Mouse (Mus musculus): Measurements from ENCODE around the gene Cyp4x1. TPM values are rescaled to one million over a fixed set of nuclear protein-coding genes. Genes with fewer than 3 reads are reported as not detected.

Cyp4x1 gene
- total and polyA plus RNA-seq, 2 experiments from 2014 or later, result not detected

- peak overlapping the region; percentile 53 for H3K4me3 ChIP-seq (ENCODE audit: low read depth, low read length)
- peak overlapping the region; percentile 33; the same call in 1 of the 2 replicates for H3K9ac ChIP-seq (replicated peaks; ENCODE audit: low read depth, low read length)
- no peak for ATAC-seq (ENCODE audit: insufficient read depth, low read depth)
- no peaks in the 10 kb centered on the region for H3K36me3 ChIP-seq (replicated peaks; ENCODE audit: control insufficient read depth, insufficient read depth, low read length)
- peaks cover 33% of the 10 kb centered on the region; the same call in 1 of the 2 replicates for H3K27me3 ChIP-seq (ENCODE audit: control insufficient read depth, insufficient read depth, low read length)
- no peak for DNase-seq (ENCODE audit: low spot score)
- no peak for TF ChIP-seq EP300 (IDR thresholded peaks at IDR 0.05; ENCODE audit: low read depth)
- TF ChIP-seq CTCF (IDR thresholded peaks at IDR 0.05; ENCODE audit: low read depth), result no peak
- peaks cover 18% of the 10 kb centered on the region for H3K4me1 ChIP-seq (ENCODE audit: control insufficient read depth, insufficient read depth)
- no peak overlapping the region for H3K27ac ChIP-seq (ENCODE audit: low read depth)
- H3K9me3 ChIP-seq (replicated peaks; ENCODE audit: control insufficient read depth, low read length), result no peaks in the 10 kb centered on the region
- 11% methylated on average over 11 of the region's 11 CpGs for WGBS
- H3K4me2 ChIP-seq (ENCODE audit: low read depth, low read length), result peak overlapping the region; percentile 85
These were observed 37.5 kb downstream of the Cyp4x1 start for GRCm38 (mm10) chr4:115096435-115097145.

- WGBS, result 1% methylated on average over 31 of the region's 31 CpGs
- TF ChIP-seq CTCF (IDR thresholded peaks at IDR 0.05; ENCODE audit: low read depth), result no peak
- no peak for TF ChIP-seq EP300 (IDR thresholded peaks at IDR 0.05; ENCODE audit: low read depth)
- DNase-seq (ENCODE audit: low spot score), result no peak
- peaks cover 33% of the 10 kb centered on the region; the same call in 1 of the 2 replicates for H3K27me3 ChIP-seq (ENCODE audit: control insufficient read depth, insufficient read depth, low read length)
- H3K4me1 ChIP-seq (ENCODE audit: control insufficient read depth, insufficient read depth), result peaks cover 18% of the 10 kb centered on the region
- no peak overlapping the region for H3K27ac ChIP-seq (ENCODE audit: low read depth)
- no peaks in the 10 kb centered on the region for H3K9me3 ChIP-seq (replicated peaks; ENCODE audit: control insufficient read depth, low read length)
- no peaks in the 10 kb centered on the region for H3K36me3 ChIP-seq (replicated peaks; ENCODE audit: control insufficient read depth, insufficient read depth, low read length)
- peak; percentile 54; the same call in 1 of the 2 replicates for ATAC-seq (ENCODE audit: insufficient read depth, low read depth)
- peak overlapping the region; percentile 33 for H3K9ac ChIP-seq (replicated peaks; ENCODE audit: low read depth, low read length)
- peak overlapping the region; percentile 85 for H3K4me2 ChIP-seq (ENCODE audit: low read depth, low read length)
- peak overlapping the region; percentile 53 for H3K4me3 ChIP-seq (ENCODE audit: low read depth, low read length)
These were observed 38.2 kb downstream of the Cyp4x1 start for GRCm38 (mm10) chr4:115095671-115096434.

GRCm38 (mm10) chr4:115094056-115094455 is 40.0 kb downstream of the Cyp4x1 start:
- peaks cover 28% of the 10 kb centered on the region; the same call in 1 of the 2 replicates for H3K27me3 ChIP-seq (ENCODE audit: control insufficient read depth, insufficient read depth, low read length)

GRCm38 (mm10) chr4:115093331-115093864 is 40.7 kb downstream of the Cyp4x1 start:
- Histone ChIP-seq H3K4me3 (ENCODE audit: low read depth, low read length) (no peak overlapping the region), H3K36me3 (replicated peaks; ENCODE audit: control insufficient read depth, insufficient read depth, low read length) (no peaks in the 10 kb centered on the region), H3K9me3 (replicated peaks; ENCODE audit: control insufficient read depth, low read length) (no peaks in the 10 kb centered on the region), H3K4me2 (ENCODE audit: low read depth, low read length) (no peak overlapping the region), H3K4me1 (ENCODE audit: control insufficient read depth, insufficient read depth) (peaks cover 18% of the 10 kb centered on the region), H3K27me3 (ENCODE audit: control insufficient read depth, insufficient read depth, low read length) (peaks cover 30% of the 10 kb centered on the region; the same call in 1 of the 2 replicates), H3K9ac (replicated peaks; ENCODE audit: low read depth, low read length) (no peak overlapping the region), H3K27ac (ENCODE audit: low read depth) (no peak overlapping the region)
- WGBS, result 83% methylated on average over 4 of the region's 4 CpGs
- TF ChIP-seq EP300 (IDR thresholded peaks at IDR 0.05; ENCODE audit: low read depth) (no peak), CTCF (IDR thresholded peaks at IDR 0.05; ENCODE audit: low read depth) (no peak)
- ATAC-seq (ENCODE audit: insufficient read depth, low read depth) (no peak), DNase-seq (ENCODE audit: low spot score) (no peak)

More at GRCm38 (mm10) chr4:115094056-115094455, 40.0 kb downstream of the Cyp4x1 start:
- H3K36me3 ChIP-seq (replicated peaks; ENCODE audit: control insufficient read depth, insufficient read depth, low read length), result no peaks in the 10 kb centered on the region
- no peak for ATAC-seq (ENCODE audit: insufficient read depth, low read depth)
- no peak for DNase-seq (ENCODE audit: low spot score)
- H3K4me1 ChIP-seq (ENCODE audit: control insufficient read depth, insufficient read depth), result peaks cover 18% of the 10 kb centered on the region
- no peak for TF ChIP-seq CTCF (IDR thresholded peaks at IDR 0.05; ENCODE audit: low read depth)
- TF ChIP-seq EP300 (IDR thresholded peaks at IDR 0.05; ENCODE audit: low read depth), result no peak
- H3K4me2 ChIP-seq (ENCODE audit: low read depth, low read length), result no peak overlapping the region
- H3K27ac ChIP-seq (ENCODE audit: low read depth), result no peak overlapping the region
- H3K9me3 ChIP-seq (replicated peaks; ENCODE audit: control insufficient read depth, low read length), result no peaks in the 10 kb centered on the region
- H3K9ac ChIP-seq (replicated peaks; ENCODE audit: low read depth, low read length), result no peak overlapping the region
- H3K4me3 ChIP-seq (ENCODE audit: low read depth, low read length), result no peak overlapping the region
- WGBS, result 78% methylated on average over 2 of the region's 2 CpGs

- no peak for TF ChIP-seq CTCF (IDR thresholded peaks at IDR 0.05; ENCODE audit: low read depth)
- TF ChIP-seq EP300 (IDR thresholded peaks at IDR 0.05; ENCODE audit: low read depth), result no peak
- no peak for DNase-seq (ENCODE audit: low spot score)
- Histone ChIP-seq H3K4me2 (ENCODE audit: low read depth, low read length) (no peak overlapping the region), H3K9me3 (replicated peaks; ENCODE audit: control insufficient read depth, low read length) (no peaks in the 10 kb centered on the region), H3K27ac (ENCODE audit: low read depth) (no peak overlapping the region), H3K4me3 (ENCODE audit: low read depth, low read length) (no peak overlapping the region), H3K9ac (replicated peaks; ENCODE audit: low read depth, low read length) (no peak overlapping the region), H3K4me1 (ENCODE audit: control insufficient read depth, insufficient read depth) (peaks cover 14% of the 10 kb centered on the region), H3K27me3 (ENCODE audit: control insufficient read depth, insufficient read depth, low read length) (peaks cover 35% of the 10 kb centered on the region; the same call in 1 of the 2 replicates), H3K36me3 (replicated peaks; ENCODE audit: control insufficient read depth, insufficient read depth, low read length) (no peaks in the 10 kb centered on the region)
- no peak for ATAC-seq (ENCODE audit: insufficient read depth, low read depth)
- 74% methylated on average over 3 of the region's 3 CpGs for whole genome bisulfite sequencing
These were observed 42.3 kb downstream of the Cyp4x1 start for GRCm38 (mm10) chr4:115091806-115092205.

All from heart, postnatal 0 days (tissue).